Mouse (Mus musculus): ENCODE results near the gene Stag2. TPM values are rescaled to one million over a fixed set of nuclear protein-coding genes. Genes with fewer than 3 reads are reported as not detected.

The Stag2 gene
- 10 to 100 TPM; 54.3 to 57.3 TPM for total RNA-seq (2021)
- long read RNA-seq, experiment 1, full-length matches to known transcripts = 2 of 20 reads
- long read RNA-seq, experiment 1, partial matches to known transcripts = 3 of 20 reads
- long read RNA-seq, experiment 1, other reads (novel, unspliced or antisense) = 15 of 20 reads
- long read RNA-seq, experiment 2, full-length matches to known transcripts = 3 of 13 reads
- long read RNA-seq, experiment 2, partial matches to known transcripts = 3 of 13 reads
- long read RNA-seq, experiment 2, other reads (novel, unspliced or antisense) = 7 of 13 reads

DNA sequence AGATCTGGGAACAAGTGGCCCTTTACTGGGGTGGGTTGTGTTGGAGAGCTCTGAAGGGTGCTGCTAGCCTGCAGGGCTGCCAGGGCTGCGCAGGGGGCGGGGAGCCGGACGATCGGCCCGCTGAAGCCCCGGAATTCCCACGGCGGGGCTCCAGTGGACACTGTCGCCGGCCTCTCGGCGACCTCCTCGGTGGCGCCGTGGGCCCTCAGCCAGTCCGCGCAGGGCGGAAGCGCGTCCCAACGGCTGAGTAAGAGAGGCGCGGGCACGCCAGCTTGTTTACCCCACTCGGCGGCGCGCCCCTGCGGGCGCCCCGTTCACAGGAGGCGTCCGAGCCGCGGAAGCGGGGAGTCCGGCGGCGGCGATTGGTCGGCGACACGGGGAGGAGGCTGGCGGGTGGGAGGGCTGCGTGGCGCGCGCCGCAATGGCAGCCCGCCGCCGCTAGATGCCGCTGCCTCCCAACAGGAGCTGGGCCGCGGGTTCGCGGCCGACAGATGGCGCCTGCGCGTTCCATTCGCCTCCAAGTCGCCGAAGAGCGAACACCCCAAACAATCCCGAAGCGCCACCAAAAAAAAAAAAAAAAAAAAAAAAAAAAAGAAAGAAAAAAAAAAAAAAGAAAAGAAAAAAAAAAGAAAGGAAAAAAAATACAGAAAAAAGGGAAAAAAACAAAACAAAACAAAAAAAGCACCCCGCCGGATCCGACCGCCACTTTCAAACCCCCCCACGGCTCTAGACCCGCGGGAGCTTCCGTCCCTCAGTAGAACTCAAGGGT is at the start of gene Stag2:
TSS of gene Stag2 (plus strand) at position 530 of the 769 bp plus-strand sequence.
- peak; percentile 90 to 91 for DNase-seq
- intact Hi-C loops (cut with DNase I) = loop anchor here (5.0 kb wide), 2 partner anchors 82 to 117 kb away; no protein-coding TSS in a partner anchor

DNA sequence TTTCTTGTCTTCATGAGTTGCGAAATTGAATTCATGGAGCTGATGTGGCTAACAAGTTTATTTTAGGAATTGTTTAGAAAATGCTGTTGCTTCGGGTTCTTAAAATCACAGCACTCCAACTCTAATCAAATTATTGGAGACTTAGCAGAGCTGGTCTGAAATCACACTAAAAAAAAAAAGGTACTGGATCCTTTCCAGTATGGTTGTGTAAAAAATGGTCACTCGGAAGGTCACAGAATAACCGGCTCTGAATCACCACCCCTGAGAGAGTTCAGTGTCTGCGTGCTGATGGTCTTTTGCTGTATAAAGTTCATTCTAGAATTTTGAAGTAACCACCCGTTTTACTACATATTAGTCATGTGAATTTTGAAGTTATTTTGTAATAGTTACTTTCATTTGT is 42.0 kb upstream of the Stag2 start:
- intact Hi-C loops (cut with DNase I) = no loop called here
- DNase-seq = no peak

DNA sequence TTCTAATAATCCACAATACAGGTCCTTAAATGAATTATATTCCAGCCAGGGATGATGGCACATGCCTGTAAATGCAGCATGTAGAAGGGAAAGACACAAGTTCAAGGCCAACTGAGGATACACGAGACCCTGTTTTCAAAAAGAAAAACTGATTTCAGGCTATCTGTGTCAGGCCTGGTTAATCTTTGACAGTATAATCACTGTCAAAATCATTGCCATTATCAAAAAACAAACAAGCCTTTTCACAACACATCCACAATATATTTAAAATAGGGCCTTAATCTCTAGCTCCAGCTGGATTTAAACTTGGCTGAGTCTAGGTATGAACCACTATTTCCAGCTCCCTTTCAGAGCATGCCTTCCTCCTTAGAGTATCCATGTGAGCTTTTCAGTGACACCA is 38.5 kb upstream of the Stag2 start:
- intact Hi-C loops (cut with DNase I) = no loop called here

DNA sequence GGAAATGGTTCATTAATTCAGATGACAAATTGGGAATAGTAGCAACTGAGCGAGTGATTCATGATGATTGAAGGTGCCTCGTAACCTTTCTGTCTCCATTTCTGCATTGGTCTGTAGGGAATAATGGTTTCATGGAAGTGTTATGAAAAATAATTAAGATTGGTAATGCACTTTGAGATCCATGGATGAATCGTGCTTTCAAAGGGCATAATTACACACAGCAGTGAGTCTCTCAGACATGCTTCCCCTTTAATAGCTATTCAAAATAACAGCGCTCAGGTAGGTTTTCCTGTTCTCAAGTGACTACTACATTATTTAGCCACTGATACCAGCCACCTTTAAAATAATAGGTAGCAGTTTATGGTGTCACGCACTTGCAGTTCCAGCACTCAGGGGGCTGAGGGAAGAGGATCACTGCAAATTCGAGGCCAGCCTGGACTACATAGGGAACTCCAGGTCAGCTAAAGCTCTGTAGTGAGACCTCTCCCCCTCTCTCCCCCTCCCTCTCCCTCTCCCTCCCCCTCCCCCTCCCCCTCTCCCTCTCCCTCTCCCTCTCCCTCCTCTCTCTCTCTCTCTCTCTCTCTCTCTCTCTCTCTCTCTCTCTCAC is 29.6 kb upstream of the Stag2 start:
- intact Hi-C loops (cut with DNase I) = no loop called here
- no peak for DNase-seq

More for the DNA sequence above, 38.5 kb upstream of the Stag2 start:
- DNase-seq = no peak

DNA sequence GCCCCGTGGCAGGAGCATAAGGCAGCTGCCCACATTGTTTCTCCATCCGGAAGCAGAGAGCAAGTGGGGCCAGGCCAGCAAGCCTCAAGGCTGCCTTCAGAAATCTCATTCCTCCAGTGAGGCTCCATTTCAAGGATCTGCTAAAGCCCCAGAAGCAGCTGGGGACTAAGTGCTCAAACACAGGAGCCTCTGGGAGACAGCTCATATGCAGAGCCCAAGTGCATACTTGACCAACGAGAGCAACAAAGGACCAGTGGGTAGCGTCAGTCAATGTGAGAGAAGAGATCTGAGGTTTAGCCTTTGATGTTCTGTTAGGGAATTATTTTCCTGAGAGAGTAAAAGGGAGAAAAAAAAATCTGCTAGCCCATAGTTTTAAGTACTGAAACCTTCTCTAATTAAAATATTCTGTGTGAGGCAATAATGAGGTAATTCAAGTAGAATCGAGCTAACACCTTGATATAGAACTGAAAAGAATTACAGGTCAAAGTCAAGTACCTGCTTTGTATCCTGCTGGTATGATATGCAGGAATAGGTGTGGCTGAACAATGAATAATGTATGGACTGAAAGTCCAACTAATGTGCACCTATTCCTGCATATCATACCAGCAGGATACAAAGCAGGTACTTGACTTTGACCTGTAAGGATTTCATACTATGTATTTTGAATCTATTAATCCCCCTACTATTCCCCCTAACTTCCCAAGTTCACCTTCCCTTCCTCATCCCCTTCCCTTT is 24.0 kb upstream of the Stag2 start:
- DNase-seq = no peak
- intact Hi-C loops (cut with DNase I) = no loop called here

DNA sequence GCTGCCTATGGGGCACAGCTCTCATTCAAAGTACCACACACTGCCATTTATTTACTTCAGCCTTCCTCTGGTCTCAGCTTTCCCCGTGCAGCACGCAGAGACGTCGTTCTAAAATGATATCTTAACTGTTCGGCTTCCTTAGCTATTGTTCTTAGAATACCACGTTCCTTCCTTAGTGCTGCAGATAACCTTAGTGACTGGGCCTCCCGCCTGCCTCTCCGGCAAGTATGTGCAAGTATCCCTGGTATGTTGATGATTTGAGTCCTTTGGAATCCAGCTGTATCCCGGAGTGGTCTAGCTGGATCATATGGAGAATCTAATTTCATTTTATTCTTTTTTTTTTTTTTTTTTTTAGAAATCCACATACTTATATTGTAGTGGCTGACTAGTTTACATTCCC is 9.2 kb upstream of the Stag2 start:
- intact Hi-C loops (cut with DNase I) = no loop called here
- DNase-seq = no peak

DNA sequence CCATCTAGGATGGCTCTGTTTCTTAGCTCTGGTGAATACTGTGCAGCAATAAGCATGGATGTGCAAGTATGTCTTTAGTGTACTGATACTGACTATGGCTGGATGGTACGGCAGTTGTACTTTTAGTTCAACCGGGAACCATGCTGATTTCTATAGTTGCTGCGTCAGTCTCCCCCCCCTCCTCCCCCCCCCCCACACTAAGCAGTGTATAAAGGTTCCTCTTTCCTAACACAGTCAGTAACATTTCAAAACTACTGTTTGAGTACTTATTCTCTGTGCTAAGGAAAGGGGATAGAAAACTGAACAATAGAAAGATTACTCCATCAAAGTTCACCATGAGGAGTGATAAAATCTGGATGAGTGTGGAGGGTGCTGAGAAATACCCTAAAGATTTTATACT is 6.5 kb upstream of the Stag2 start:
- intact Hi-C loops (cut with DNase I) = no loop called here
- DNase-seq = no peak

DNA sequence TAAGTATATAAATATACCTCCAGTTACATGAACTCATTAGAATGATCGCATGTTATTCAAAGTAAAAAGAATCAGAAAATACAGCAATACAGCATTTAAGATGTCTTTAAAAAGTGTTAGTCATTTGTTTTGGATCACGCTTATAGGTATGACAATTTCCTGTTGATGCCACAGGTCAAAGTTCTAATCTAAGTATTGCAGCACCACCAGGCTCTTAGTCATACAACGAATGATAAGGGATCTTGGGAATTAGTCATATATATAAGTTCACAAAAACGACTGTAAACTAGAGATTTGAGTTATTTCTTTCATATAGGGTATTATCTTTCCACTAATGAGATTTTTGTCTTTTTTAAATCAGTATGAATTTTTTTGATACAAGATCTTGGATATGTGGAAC is 5.1 kb upstream of the Stag2 start:
- intact Hi-C loops (cut with DNase I) = no loop called here
- DNase-seq = no peak

DNA sequence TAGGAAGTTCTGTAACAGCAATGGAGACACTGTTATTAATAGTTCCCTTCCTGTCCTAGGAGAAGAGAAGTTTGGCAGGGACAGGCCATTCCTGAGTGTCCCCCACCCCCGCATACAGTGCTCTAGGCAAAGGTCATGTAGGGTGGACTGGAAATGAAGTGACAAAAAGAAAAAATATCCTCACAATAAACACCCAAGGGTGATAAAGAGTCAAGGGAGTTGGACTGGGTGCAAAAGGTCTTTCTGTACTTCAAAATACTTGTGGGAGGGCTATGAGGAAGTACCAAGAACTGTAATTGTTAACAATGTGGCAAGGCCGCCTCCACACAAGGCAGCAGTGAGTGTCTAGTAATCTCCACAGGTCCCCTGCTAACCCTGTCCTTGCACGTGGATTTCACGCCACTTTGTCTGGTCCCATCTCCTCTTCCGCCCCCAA is 1.1 kb upstream of the Stag2 start:
- peak; percentile 13 to 18 for DNase-seq
- intact Hi-C loops (cut with DNase I) = loop anchor here (5.0 kb wide), 2 partner anchors 81 to 116 kb away; no protein-coding TSS in a partner anchor

DNA sequence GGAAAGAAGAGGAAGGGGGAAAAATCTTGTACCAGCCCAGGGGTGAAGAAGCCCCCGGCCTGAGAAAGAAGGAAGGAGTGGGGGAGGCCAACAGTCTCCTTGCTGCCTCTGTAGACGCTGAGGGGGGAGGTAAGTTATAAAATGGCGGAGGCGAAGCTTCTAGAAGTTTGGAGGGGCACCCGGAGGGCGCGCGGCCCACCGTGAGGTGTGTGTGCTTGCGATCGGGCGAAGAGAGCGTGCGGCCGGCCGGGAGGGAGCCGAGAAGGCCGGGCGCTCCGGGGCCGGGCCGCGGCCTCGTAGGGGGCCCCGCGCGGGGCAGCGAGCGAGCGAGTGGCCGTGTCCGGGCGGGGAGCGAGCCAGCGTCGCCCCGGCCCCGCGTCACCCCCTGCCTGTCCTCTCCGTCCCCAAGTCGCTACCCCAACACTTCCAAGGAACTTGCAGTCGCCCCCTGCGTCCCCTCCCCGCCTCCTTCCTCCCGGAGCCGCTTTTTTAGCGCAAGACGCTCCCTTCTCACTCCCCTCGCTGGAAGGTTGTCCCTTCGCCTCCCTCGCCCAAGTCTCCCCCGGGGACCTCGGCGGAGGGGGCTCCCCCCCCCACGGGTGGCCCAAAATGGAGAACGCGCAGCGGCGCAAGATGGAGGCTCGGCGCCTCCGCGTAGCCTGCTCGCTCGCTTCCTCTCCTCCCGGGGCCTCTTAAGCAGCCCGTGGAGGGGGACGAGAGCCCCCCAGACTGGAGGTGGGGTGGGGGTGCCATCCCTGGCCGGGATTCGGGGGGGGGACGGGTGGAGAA is 634 bp downstream of the Stag2 start:
- DNase-seq = peak; percentile 67 to 74
- intact Hi-C loops (cut with DNase I) = loop anchor here (5.0 kb wide), 3 partner anchors 43 to 117 kb away; no protein-coding TSS in a partner anchor

DNA sequence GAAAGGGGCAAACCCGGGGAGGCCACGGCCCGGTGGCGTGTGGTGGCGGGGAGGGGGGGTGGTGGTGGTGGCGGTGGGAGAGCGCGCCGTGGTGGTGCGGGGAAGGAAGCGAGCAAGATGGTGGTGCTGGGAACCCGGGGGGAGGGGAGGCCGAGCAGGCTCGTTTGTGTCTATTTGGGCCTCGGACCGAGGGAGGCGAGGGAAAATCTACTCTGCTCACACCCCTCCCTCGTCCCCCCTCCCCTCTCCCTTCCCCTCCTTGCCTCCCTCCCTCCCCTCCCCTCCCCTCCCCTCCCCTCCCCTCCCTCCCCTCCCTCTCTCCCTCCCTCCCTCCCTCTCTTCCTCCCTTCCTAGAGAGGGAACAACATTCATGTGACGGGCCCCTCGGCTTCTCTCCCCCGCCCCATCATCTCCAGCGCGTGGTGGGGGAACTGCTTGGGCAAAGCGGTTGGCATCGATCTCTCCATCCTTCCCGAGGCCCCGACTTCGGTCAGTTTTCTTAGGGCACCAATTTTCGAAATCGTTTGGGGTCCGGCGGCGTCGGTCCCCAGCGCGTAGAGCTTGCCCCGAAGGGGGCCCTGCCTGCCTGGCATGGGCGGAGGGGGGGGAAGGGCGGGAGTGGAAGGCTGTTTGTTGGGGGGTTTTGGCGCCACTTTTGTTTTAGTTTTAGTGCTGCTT is 1.4 kb downstream of the Stag2 start:
- DNase-seq = peak; percentile 72 to 79
- intact Hi-C loops (cut with DNase I) = loop anchor here (5.0 kb wide), 1 partner anchor 42 kb away; no protein-coding TSS in a partner anchor

DNA sequence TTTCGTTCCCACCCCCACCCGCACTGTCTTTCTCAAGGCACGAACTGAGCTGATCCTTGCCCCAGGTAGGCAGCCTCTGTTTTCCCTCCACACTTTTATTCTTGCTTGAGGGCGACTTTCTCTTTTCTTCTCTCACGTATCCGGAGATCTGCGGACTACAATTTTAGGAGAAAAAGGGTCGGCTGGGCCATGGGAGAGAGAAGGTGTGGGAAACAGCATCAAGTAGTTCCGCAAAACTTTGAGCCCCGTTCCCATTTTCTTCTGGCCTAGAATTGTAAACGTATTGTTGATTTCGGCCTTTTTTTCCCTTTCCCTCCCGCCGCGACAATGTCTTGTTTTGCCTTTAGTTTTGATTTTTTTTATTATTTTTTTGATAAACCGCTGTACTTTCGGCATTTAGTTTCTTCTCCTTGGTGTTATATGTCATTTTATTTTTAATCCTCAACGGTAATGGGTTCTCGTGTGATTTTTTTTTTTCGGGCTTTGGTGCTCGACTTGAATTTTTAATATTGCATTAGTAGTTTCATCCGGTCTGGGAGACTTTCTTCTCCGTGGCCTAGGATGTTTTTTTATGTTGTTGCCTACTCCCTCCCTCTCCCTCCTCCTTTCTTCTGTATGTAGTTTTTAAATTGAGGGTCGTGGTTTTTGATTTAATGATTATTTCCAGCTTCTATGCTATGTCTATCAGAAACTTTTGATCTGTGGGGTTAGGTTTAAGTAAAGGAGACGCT is 2.1 kb downstream of the Stag2 start:
- intact Hi-C loops (cut with DNase I) = loop anchor here (5.0 kb wide), 1 partner anchor 41 kb away; no protein-coding TSS in a partner anchor
- peak in 1 of 2 experiments; percentile 14 for DNase-seq

DNA sequence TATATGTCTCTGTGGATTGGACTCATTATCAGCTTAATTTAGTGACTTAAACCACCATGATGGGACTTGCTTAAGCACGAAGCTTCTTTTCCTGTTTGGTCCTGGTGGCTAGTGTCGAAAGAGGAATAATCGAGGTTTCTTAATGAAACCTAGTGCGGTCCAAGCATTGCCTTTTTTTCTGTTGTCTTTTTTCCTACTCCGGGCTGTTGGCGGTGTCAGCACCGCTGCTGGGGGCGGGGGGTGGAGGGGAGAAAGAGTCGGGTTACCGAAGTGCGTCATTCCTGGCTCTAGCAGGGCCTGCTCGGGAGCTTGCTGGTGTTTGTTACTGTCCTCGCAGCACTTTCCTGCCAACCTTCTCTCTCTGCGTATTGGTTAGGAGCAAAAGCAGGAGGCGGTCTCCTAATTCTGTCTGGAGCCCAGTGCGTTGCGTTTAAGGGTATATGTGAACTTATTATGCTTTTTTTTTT is 2.8 kb downstream of the Stag2 start:
- peak; percentile 79 to 81 for DNase-seq
- intact Hi-C loops (cut with DNase I) = loop anchor here (5.0 kb wide), 1 partner anchor 40 kb away; no protein-coding TSS in a partner anchor

DNA sequence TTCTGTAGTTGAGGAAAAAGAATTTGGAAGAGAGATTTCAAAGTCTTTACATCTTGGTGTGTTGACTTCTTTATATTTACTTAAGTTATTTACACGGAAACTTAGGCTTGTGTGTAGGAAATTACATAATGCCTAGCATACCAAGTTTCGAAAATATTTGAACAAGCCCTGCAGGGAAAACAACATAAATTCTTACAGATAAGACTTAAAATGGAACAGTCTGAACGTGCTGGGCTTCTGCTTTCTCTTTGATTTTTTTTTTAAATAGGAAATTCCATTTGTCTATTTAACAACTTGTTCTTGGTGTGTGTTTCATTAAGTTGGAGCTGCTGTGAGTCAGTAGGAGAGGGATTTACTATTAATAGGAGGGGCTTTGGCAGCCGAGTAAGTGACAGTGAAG is 3.9 kb downstream of the Stag2 start:
- no peak for DNase-seq
- intact Hi-C loops (cut with DNase I) = loop anchor here (5.0 kb wide), 1 partner anchor 39 kb away; no protein-coding TSS in a partner anchor

DNA sequence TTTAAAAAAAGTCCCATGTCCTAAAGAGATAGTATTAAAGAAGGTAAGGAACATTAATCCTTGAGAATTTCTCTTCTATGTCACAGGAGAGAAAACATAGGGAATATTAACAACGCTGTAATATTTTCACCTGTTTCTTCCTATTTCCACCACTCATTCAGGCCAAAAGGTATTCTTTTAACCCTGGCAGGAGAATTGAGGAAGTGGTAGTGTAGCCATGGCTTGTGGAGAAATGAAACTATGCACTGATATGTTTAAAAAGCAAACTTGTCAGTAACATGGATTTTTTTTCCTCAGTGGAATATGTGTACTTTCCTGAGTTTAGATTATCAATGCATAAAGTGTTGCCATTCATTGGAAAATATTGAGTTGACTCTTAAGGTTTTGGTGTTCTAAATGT is 16.3 kb downstream of the Stag2 start:
- DNase-seq = no peak
- intact Hi-C loops (cut with DNase I) = loop anchor here (5.0 kb wide), 1 partner anchor 37 kb away; no protein-coding TSS in a partner anchor

DNA sequence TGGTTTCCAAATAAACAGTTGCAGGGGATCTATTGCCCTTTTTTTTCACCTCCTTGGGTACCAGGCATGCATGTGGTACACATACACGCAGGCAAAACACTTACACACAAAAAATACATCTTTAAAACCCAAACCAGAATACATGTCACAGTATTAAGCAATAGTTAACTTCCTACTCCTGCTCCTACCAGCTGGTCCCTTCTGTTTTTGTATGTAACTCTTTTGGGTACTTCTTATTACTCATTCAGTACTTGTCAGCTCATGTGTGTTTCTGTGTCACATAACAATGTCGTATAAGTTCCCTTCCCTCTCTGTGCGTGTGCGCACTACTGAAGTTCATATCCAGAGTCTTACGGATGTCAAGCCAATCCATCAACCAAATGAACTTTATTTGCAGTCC is 21.7 kb downstream of the Stag2 start:
- no peak for DNase-seq
- intact Hi-C loops (cut with DNase I) = no loop called here

DNA sequence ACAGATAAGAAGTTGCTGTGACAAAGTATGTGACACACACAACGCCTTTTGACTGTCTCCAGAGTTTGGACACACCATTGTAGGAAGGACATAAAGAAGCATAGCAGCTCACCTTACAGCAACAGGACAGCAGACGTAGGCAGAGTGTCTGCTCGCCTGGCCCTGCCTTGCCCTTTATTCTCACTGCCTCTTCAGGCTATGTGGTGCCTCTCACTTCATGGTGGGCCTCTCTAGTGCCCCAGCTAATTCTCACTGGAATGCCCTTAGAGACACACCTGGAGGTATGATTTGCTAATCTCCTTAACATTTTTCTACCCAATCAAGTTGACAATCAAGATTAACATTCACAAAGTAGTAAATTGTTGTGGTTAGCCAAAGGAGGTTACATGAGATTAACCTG is 38.5 kb downstream of the Stag2 start:
- intact Hi-C loops (cut with DNase I) = no loop called here
- DNase-seq = no peak

DNA sequence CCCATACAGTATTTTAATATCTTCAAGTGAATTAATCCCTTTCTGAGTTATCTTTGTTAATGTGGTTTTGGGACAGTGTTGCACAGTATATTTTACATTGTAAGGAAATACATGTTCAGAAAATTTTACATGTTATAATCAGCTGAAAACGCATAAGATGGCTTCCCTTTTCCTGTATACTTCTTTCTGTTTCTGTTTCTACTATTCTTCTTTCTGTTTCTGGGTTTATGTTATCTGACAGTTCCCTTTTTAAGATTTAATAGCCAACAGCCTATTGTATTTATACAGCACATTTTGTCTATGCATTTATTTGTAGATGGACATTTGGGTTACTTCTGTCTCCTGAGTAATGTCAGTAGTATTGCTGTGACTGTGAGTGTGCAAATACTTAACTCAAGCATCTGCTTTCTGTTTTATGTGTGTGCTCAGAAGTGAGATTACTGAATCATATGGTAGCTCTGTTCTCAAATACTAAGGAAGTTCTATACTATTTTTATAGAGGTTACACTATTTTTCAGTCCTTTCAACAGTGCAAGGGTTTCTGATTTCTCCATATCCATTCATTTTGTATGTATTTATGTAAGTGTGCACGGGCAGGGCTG is 39.8 kb downstream of the Stag2 start:
- intact Hi-C loops (cut with DNase I) = no loop called here
- DNase-seq = no peak

Data from heart, postnatal 14 days (tissue).